Mouse (Mus musculus) spleen, adult 2 months (tissue): Measurements from ENCODE around the gene Arhgap9.

ENCODE experiments used
- CTCF ChIP-seq: fragments of 200-500 bp; IDR thresholded peaks from 2 replicates; pipeline ENCODE4 v1.5.1; 2011; ENCODE audit warnings: mild to moderate bottlenecking, inconsistent platforms; ENCODE audit not compliant: insufficient read depth, insufficient read length, insufficient replicate concordance; ENCODE audit errors: extremely low read depth
- POLR2A ChIP-seq: fragments of 200-500 bp; IDR thresholded peaks from 2 replicates; pipeline ENCODE4 v1.6.1; 2011; ENCODE audit warnings: low read depth, low read length, inconsistent platforms

DNA sequence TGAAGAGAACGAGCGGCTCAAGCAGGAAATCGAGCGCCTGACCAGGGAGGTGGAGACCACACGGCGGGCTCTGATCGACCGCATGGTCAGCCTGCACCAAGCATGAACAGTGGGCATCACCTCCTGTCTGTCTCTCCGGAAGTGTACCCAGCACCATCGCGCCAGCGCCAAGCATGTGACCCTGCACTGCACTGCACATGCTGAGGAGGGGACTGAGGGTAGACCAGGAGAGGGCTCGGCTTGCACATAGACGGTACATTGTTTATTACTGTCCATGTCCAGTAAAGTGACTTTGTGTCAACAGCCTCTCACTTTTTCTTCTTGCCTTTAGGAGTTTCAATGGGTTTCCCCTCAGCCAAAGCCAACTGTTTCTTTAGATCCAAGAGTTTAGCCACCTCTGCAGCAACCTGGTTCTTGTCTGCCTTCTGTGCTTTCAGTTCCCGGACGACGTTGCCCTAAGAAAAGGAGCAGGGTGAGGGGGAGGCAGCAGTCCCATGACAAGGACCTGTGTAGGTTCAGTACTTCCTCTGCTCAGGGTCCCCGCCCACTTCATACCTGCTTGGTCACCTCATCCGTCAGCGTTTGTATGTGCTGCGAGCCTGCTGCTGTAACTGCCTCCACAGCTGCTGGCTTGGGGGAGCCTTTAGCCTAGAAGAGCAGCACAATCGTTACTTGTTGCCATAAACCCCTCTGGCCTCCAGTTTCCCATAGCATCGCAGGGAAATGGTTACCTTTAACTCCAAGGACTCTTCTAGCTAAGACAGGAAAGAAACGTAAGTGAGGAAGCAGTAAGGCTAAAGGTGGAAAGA lies 25.6 kb upstream of the Arhgap9 start:
- no peak for TF ChIP-seq POLR2A
- TF ChIP-seq CTCF, result no peak
